Mouse (Mus musculus) embryonic fibroblast, embryonic 13.5 days (primary cell): ENCODE measurements around the gene Dlx6. TPM values are rescaled to one million over a fixed set of nuclear protein-coding genes. Genes with fewer than 3 reads are reported as not detected.

Experiments
- H3K27ac ChIP-seq: 2 replicates; pipeline ENCODE4 v1.5.1; 2012; ENCODE audit warnings: low read length, control low read depth, inconsistent platforms; ENCODE audit not compliant: insufficient read depth
- H3K4me1 ChIP-seq: 2 replicates; pipeline ENCODE4 v1.6.1; 2011; ENCODE audit warnings: low read length; ENCODE audit not compliant: control insufficient read depth, insufficient read depth
- H3K4me3 ChIP-seq: 2 replicates; pipeline ENCODE4 v1.5.1; 2011; ENCODE audit warnings: mild to moderate bottlenecking, control low read depth, low read length; ENCODE audit not compliant: insufficient read depth
- CTCF ChIP-seq: IDR thresholded peaks from 2 replicates; pipeline ENCODE4 v1.5.1; 2011; ENCODE audit warnings: mild to moderate bottlenecking, control low read depth, low read length, moderate library complexity, borderline replicate concordance; ENCODE audit not compliant: insufficient read depth
- POLR2A ChIP-seq: IDR thresholded peaks from 2 replicates; pipeline ENCODE4 v1.6.1; 2011; ENCODE audit warnings: low read depth, mild to moderate bottlenecking, control low read depth, low read length, moderate library complexity
- polyA plus RNA-seq: library from polyadenylated mRNA; stranded (reverse); fragments of >200 nt; gene quantifications from 2 replicates; pipeline ENCODE4 v1.2.4, GENCODE M21; 2011; ENCODE audit warnings: low read depth; ENCODE audit not compliant: missing spikeins, insufficient read length

Gene Dlx6
- polyA plus RNA-seq, 1 experiment = 1.0 TPM

- Histone ChIP-seq H3K27ac (no peak overlapping the region), H3K4me1 (no peaks in the 10 kb centered on the region; the same call in 1 of the 2 replicates), H3K4me3 (peak overlapping the region; percentile 46)
- no peak for TF ChIP-seq CTCF
These were observed 18.0 kb downstream of the Dlx6 start for GRCm38 (mm10) chr6:6881115-6881637.

- Histone ChIP-seq H3K27ac (no peak within 1 kb of the TSS), H3K4me3 (peak within 1 kb of the TSS; percentile 46), H3K4me1 (no peaks in the 10 kb centered on the region; the same call in 1 of the 2 replicates)
- TF ChIP-seq CTCF (no peak), POLR2A (no peak)
These were observed 18.6 kb downstream of the Dlx6 start, which contains the start of gene Dlx5 for GRCm38 (mm10) chr6:6881638-6882190. Dlx5 (minus strand) TSS chr6:6882085.

DNA sequence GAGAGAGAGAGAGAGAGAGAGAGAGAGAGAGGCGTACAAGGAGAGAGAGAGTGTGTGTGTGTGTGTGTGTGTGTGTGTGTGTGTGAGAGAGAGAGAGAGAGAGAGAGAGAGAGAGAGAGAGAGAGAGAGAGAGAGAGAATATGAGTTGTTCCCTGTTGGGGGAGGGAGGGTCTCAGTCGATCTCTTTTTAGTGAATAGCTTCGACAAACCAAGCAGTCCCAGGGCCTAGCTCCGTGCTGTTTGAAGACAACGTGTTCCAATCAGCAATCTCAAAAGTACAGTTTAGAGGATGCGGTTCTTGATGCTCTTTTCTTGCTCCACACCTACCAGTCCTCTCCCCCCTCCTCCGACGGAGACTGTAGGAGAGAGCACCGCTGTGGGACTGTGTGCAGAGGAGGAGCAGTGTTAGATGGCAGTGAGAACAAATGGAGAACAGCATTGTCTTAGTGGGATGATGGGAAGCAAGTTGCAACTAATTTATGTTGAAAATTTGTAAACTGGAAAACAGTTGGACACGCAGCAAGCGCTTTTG, 19.2 kb downstream of the Dlx6 start:
- Histone ChIP-seq H3K27ac (no peak overlapping the region), H3K4me1 (no peaks in the 10 kb centered on the region; the same call in 1 of the 2 replicates), H3K4me3 (no peak overlapping the region)
- TF ChIP-seq CTCF (no peak), POLR2A (no peak)

- Histone ChIP-seq H3K4me3 (no peak overlapping the region), H3K27ac (no peak overlapping the region), H3K4me1 (no peaks in the 10 kb centered on the region; the same call in 1 of the 2 replicates)
- TF ChIP-seq CTCF = peak; percentile 77
- no peak for TF ChIP-seq POLR2A
These were observed 21.8 kb downstream of the Dlx6 start for GRCm38 (mm10) chr6:6884897-6885296.

DNA sequence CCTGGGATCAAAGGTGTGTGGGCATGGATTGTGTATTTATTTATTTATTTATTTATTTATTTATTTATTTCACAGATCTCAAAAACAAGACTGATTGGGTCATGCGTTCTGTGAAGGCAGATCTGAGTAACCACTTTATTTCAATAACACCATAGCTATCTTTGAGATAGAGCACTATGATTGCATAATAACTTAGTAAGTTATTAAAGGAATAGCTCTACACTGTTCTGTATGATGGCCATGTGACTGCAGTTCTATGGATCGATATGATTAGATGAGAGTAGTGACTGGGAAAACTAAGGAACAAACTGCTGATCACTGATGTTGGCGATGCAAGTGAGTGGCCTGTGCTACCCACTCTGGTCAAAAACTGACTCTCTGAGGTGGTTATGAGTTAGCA, 23.1 kb downstream of the Dlx6 start:
- H3K4me3 ChIP-seq = no peak overlapping the region
- no peaks in the 10 kb centered on the region for H3K4me1 ChIP-seq
- TF ChIP-seq POLR2A (no peak), CTCF (no peak)
- no peak overlapping the region for H3K27ac ChIP-seq

DNA sequence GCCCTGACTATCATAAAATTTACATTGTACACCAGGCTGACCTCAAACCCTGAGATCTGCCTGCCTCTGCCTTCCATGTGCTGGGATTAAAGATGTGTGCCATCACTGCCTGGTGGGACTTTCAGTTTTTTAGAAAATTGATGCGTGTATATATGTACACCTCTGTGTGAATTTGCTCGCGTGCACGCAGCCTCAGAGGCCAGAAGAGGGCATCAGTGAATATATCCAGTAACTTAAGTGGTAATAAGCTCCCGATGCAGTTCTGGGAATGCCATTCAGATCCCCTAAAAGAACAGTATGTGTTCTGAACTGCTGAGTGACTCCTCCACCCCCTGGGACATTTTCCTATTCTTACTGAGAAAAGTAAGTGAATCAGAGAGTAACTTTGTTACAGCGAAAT, 26.9 kb downstream of the Dlx6 start:
- no peak overlapping the region for H3K4me3 ChIP-seq
- no peaks in the 10 kb centered on the region for H3K4me1 ChIP-seq
- no peak for TF ChIP-seq POLR2A
- peak; percentile 19; the same call in 1 of the 2 replicates for TF ChIP-seq CTCF
- no peak overlapping the region for H3K27ac ChIP-seq

DNA sequence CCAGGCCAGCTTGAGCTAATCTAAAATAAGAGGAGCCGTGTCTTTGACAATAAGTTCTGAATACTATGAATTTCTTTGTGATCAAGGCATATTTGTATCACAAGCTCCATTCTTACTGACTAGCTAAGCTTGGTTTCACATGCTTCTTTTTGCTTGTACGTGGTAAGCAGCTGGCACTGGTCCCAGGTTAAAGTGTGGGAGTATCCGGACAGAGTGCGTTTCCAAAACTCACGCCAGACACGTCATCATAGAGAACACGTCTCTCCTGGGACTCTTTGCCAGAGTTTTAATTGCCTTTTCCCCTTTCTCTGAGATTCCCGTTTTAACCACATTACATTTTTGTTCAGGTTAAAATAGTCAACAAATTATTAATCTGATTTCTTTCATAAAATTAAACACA, 46.5 kb downstream of the Dlx6 start:
- Histone ChIP-seq H3K27ac (no peak overlapping the region), H3K4me3 (no peak overlapping the region), H3K4me1 (peaks cover 5% of the 10 kb centered on the region; the same call in 1 of the 2 replicates)
- no peak for TF ChIP-seq POLR2A
- TF ChIP-seq CTCF = no peak

DNA sequence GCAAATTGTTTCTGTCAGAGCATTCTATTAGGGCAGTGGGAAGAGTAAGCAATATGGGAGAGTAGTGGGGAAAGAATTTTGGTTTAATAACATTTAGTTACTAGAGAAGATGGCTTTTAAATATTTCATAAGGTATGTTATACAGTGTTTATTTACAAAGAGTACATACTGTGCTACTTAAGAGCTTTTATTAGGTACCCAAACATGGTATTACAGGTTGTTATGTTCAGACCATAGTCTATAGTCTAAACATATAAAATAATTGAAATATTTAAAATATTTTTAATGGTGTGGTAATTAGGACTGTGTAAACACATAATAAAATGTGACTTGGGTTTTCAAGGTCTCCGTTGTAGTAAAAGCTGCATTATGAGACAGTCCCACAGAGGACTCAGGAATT, 51.2 kb downstream of the Dlx6 start:
- Histone ChIP-seq H3K4me3 (no peak overlapping the region), H3K27ac (no peak overlapping the region), H3K4me1 (no peaks in the 10 kb centered on the region)
- TF ChIP-seq POLR2A (no peak), CTCF (no peak)

- H3K4me3 ChIP-seq = no peak overlapping the region
- no peak overlapping the region for H3K27ac ChIP-seq
- TF ChIP-seq POLR2A = no peak
- no peak for TF ChIP-seq CTCF
- no peaks in the 10 kb centered on the region for H3K4me1 ChIP-seq
These were observed 51.9 kb downstream of the Dlx6 start for GRCm38 (mm10) chr6:6914849-6915525.

DNA sequence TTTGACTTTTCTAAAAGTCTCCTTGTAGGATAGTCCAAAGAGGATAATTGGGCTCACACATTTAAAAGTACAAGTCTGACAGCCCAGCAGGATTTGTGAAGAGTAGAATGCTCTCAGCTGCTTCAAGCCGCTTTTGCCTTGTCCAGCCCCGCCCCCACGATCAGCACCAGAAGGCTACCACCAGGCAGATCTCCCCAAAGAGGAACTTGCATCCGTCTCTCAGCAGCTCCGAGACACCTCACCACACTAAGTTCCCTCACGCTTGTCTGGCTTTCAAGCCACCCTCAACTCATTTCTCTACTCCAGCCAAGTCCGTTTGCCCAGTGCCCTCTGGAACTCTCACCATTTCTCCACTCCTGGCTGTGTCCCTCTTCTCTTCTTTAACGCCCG, 52.4 kb downstream of the Dlx6 start:
- Histone ChIP-seq H3K4me1 (no peaks in the 10 kb centered on the region), H3K27ac (no peak overlapping the region), H3K4me3 (no peak overlapping the region)
- TF ChIP-seq POLR2A = no peak
- TF ChIP-seq CTCF = no peak
